In the genomic region with DNA sequence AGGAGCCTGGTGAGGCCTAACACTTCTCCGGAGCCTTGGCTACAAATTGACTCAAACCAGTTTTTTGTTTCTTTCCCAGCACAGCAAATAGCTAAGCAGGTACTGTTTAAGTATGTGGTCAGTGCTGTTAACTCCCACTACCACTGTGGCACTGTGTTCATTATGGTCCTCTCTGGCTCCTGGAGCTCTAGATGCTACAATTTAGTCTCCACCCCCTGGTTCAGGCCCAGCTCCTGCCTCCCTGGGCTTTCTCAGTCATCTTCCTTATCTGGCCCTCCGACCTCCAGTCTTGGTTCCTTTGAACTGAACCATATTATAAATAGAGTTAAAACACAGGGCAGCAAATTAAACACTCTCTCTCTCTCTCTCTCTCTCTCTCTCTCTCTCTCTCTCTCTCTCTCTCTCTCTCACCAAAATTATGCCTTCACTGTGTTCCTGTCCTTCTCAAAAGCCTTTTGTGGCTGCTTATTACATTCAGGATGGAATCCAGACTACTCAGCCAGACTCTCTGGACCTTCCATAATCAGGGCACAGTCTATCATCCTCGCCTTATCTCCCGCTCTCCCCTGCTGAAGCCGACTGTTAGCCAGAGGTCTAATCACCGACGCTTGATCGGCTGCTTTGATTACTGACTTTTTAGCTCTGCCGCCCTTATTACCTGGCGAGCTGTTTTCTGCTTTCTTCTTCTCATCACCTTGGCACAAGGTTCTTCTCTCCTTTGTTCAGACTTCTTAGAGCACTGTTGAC, we compare ENCODE assay signal across 10 mouse cellular contexts.
DNase-seq lines count a peak whose midpoint lies in the region; ATAC-seq and TF ChIP-seq lines count a peak whose summit lies in the region.
"Had no signal": no experiment of that assay in that cellular context is flagged by ENCODE, and none has a peak within 500 bp of the region (broad histone marks: within the 10 kb centered on the region; RNA-seq: fewer than 3 reads in every experiment).

No protein-coding gene starts in this region.

- peaks cover 18 to 51% of the 10 kb centered on the region in 2 experiments for H3K4me1 ChIP-seq in heart, embryonic 14.5 days (ENCODE audit: control insufficient read depth in 2 of 2, insufficient read depth in 2 of 2, low read length in 2 of 2)
- peaks cover 6% of the 10 kb centered on the region for H3K4me1 ChIP-seq in intestine, postnatal 0 days (replicated peaks; ENCODE audit: control insufficient read depth, insufficient read depth, low read length)

- peak overlapping the region; percentile 33 for H3K4me2 ChIP-seq in heart, embryonic 14.5 days (ENCODE audit: low read length)
- H3K4me2 ChIP-seq in intestine, postnatal 0 days (replicated peaks; ENCODE audit: low read depth): peak overlapping the region; percentile 45

- H3K9ac ChIP-seq in heart, embryonic 14.5 days (ENCODE audit: low read length): peak overlapping the region; percentile 39; the same call in 1 of the 2 replicates
- H3K9ac ChIP-seq in intestine, postnatal 0 days (ENCODE audit: low read depth, low read length): no peak overlapping the region

- no peak for TF ChIP-seq CTCF in intestine, postnatal 0 days (IDR thresholded peaks at IDR 0.05; ENCODE audit: low read depth)

- H3K4me3 ChIP-seq in heart, embryonic 14.5 days (ENCODE audit: control insufficient read depth in 1 of 2, insufficient read depth in 1 of 2, low read depth in 1 of 2, low read length in 2 of 2): no peak overlapping the region
- no peak overlapping the region for H3K4me3 ChIP-seq in intestine, postnatal 0 days (ENCODE audit: low read depth, low read length)

- no peaks in the 10 kb centered on the region for H3K9me3 ChIP-seq in heart, embryonic 14.5 days (ENCODE audit: control insufficient read depth, low read length)
- no peaks in the 10 kb centered on the region for H3K9me3 ChIP-seq in intestine, postnatal 0 days (ENCODE audit: control insufficient read depth)

- H3K36me3 ChIP-seq in heart, embryonic 14.5 days (ENCODE audit: control insufficient read depth, insufficient read depth, low read length): no peaks in the 10 kb centered on the region
- no peaks in the 10 kb centered on the region for H3K36me3 ChIP-seq in intestine, postnatal 0 days (ENCODE audit: control insufficient read depth, insufficient read depth)

- peak overlapping the region; percentile 5 to 24; a peak in 2 of 4 replicates for H3K27ac ChIP-seq in heart, embryonic 14.5 days (replicated peaks in 1 of 2; ENCODE audit: control insufficient read depth in 1 of 2, insufficient read depth in 1 of 2, low read depth in 2 of 2, low read length in 2 of 2)
- H3K27ac ChIP-seq in intestine, postnatal 0 days (ENCODE audit: low read depth, low read length): no peak overlapping the region

- ATAC-seq in heart, embryonic 14.5 days (ENCODE audit: insufficient number of reproducible peaks, insufficient read depth, low FRiP score, low read depth): no peak
- ATAC-seq in intestine, postnatal 0 days: no peak
- ATAC-seq in erythroid progenitor cell, adult 5-6 weeks (replicated peaks; ENCODE audit: low FRiP score, poor library complexity, severe bottlenecking): no peak

- WGBS in heart, embryonic 14.5 days: 16% methylated on average over 10 of the region's 10 CpGs
- 29% methylated on average over 10 of the region's 10 CpGs for WGBS in intestine, postnatal 0 days

- intact Hi-C loops in heart, postnatal 36 days (cut with DNase I): no loop called here

- no peak for DNase-seq in heart, postnatal 36 days
- DNase-seq in ovary, adult 18-20 months (ENCODE audit: low spot score): peak; percentile 35
- DNase-seq in ovary, postnatal 14 days (ENCODE audit: low spot score): no peak
- no peak for DNase-seq in thymus, postnatal 25 days
- no peak for DNase-seq in urinary bladder, adult 18-20 months (ENCODE audit: low spot score in 2 of 2)
- DNase-seq: right cerebral cortex, postnatal 4 days; thymus, postnatal 4 days had no signal

- H3K27me3 ChIP-seq in heart, embryonic 14.5 days (ENCODE audit: control insufficient read depth, insufficient read depth, low read length): no peaks in the 10 kb centered on the region
- H3K27me3 ChIP-seq in intestine, postnatal 0 days (replicated peaks; ENCODE audit: control insufficient read depth, insufficient read depth, low read length): no peaks in the 10 kb centered on the region
